Mouse (Mus musculus) kidney, adult 2 months (tissue): ENCODE data around the gene Ankk1. TPM values are rescaled to one million over a fixed set of nuclear protein-coding genes. Genes with fewer than 3 reads are reported as not detected.

Source experiments
- DNase-seq: peaks from one replicate; pipeline ENCODE4 v3.0.0; 2021
- H3K27ac ChIP-seq: fragments of 200-500 bp; 2 replicates; pipeline ENCODE4 v1.5.1; 2012; ENCODE audit warnings: low read depth, low read length, control low read depth, inconsistent platforms; ENCODE audit not compliant: insufficient read depth
- H3K27me3 ChIP-seq: fragments of 200-500 bp; replicated peaks from 2 replicates; pipeline ENCODE4 v1.6.1; 2012; ENCODE audit warnings: mild to moderate bottlenecking, moderate library complexity, low read length, inconsistent platforms; ENCODE audit not compliant: control insufficient read depth, insufficient read depth
- H3K36me3 ChIP-seq: fragments of 200-500 bp; 2 replicates; pipeline ENCODE4 v1.6.1; 2012; ENCODE audit warnings: mild to moderate bottlenecking, moderate library complexity, low read length, inconsistent platforms; ENCODE audit not compliant: control insufficient read depth, insufficient read depth
- H3K4me1 ChIP-seq: fragments of 200-500 bp; 2 replicates; pipeline ENCODE4 v1.6.1; 2011; ENCODE audit warnings: low read length; ENCODE audit not compliant: control insufficient read depth, insufficient read depth
- H3K4me3 ChIP-seq: fragments of 200-500 bp; 2 replicates; pipeline ENCODE4 v1.5.1; 2011; ENCODE audit warnings: mild to moderate bottlenecking, low read depth, low read length, control low read depth; ENCODE audit not compliant: insufficient read depth
- CTCF ChIP-seq: fragments of 200-500 bp; conservative IDR thresholded peaks from 2 replicates; pipeline ENCODE4 v1.5.1; 2011; ENCODE audit warnings: low read depth, mild to moderate bottlenecking, control low read depth, low read length, moderate library complexity, mixed read lengths; ENCODE audit not compliant: insufficient read depth, insufficient read length
- POLR2A ChIP-seq: fragments of 200-500 bp; IDR thresholded peaks from one replicate; pipeline ENCODE4 v1.6.1; 2011; ENCODE audit warnings: low read depth, low read length, control low read depth
- WGBS: fragments of 180-500 bp; shearing (Covaris S2); methylation state at CpG from one replicate; pipeline ENCODE4 v1.1.7; 2018; 5-methylcytosine and 5-hydroxymethylcytosine counted together
- polyA plus RNA-seq: library from polyadenylated mRNA; depleted of rRNA; stranded (reverse); fragments of >200 nt; gene quantifications from 2 replicates; pipeline ENCODE4 v1.2.3, GENCODE M21; 2012

Gene Ankk1
- polyA plus RNA-seq, 1 experiment: not detected

- H3K4me1 ChIP-seq: no peaks in the 10 kb centered on the region
- H3K27ac ChIP-seq: no peak overlapping the region
- WGBS: 67% methylated on average over 5 of the region's 5 CpGs
- H3K36me3 ChIP-seq: no peaks in the 10 kb centered on the region
- no peak for DNase-seq
- H3K4me3 ChIP-seq: no peak overlapping the region
- TF ChIP-seq CTCF (no peak), POLR2A (no peak)
- no peaks in the 10 kb centered on the region for H3K27me3 ChIP-seq
These were observed 657 bp upstream of the Ankk1 start for GRCm38 (mm10) chr9:49427478-49427877.

- H3K36me3 ChIP-seq: no peaks in the 10 kb centered on the region
- H3K27ac ChIP-seq: no peak overlapping the region
- H3K27me3 ChIP-seq: no peaks in the 10 kb centered on the region
- H3K4me3 ChIP-seq: no peak overlapping the region
- no peaks in the 10 kb centered on the region for H3K4me1 ChIP-seq
- 56% methylated on average over 1 of the region's 1 CpGs for WGBS
- DNase-seq: no peak
- TF ChIP-seq CTCF (no peak), POLR2A (no peak)
These were observed 1.2 kb downstream of the Ankk1 start for GRCm38 (mm10) chr9:49425585-49425984.

DNA sequence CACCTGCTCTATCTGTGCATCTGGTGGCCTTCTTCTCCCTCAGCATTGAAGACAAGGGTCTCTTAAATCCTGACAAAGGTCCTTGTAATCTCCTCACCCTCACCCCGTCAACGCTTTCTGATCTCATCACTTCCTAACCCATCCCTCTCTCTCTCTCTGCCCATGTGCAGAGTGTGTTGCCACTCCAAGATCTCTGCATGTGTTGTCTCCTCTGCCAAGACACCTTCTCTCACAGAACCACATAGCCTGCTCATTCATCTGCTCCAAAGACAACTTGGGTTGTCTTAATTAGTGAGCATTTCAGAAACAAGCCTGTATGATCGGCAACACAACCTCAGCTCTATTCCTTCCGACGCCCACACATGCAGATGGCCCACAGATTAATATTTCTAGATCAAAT is 3.0 kb downstream of the Ankk1 start:
- DNase-seq: no peak
- Histone ChIP-seq H3K27me3 (no peaks in the 10 kb centered on the region), H3K36me3 (no peaks in the 10 kb centered on the region), H3K4me3 (no peak overlapping the region), H3K4me1 (no peaks in the 10 kb centered on the region), H3K27ac (no peak overlapping the region)
- WGBS: 91% methylated on average over 5 of the region's 5 CpGs
- TF ChIP-seq CTCF (no peak), POLR2A (no peak)

GRCm38 (mm10) chr9:49410621-49411020 is 16.2 kb downstream of the Ankk1 start:
- H3K4me1 ChIP-seq: no peaks in the 10 kb centered on the region
- no peak overlapping the region for H3K4me3 ChIP-seq
- no peak for DNase-seq
- H3K27me3 ChIP-seq: no peaks in the 10 kb centered on the region
- no peaks in the 10 kb centered on the region for H3K36me3 ChIP-seq
- WGBS: 81% methylated on average over 5 of the region's 5 CpGs
- no peak overlapping the region for H3K27ac ChIP-seq
- no peak for TF ChIP-seq CTCF
- no peak for TF ChIP-seq POLR2A

GRCm38 (mm10) chr9:49407028-49407427 is 19.8 kb downstream of the Ankk1 start:
- H3K4me3 ChIP-seq: no peak overlapping the region
- no peak for TF ChIP-seq POLR2A
- no peak for TF ChIP-seq CTCF
- WGBS: 91% methylated on average over 5 of the region's 5 CpGs
- H3K4me1 ChIP-seq: no peaks in the 10 kb centered on the region
- DNase-seq: no peak
- H3K36me3 ChIP-seq: no peaks in the 10 kb centered on the region
- H3K27ac ChIP-seq: no peak overlapping the region
- H3K27me3 ChIP-seq: no peaks in the 10 kb centered on the region

- H3K4me3 ChIP-seq: no peak overlapping the region
- no peaks in the 10 kb centered on the region for H3K27me3 ChIP-seq
- no peak for DNase-seq
- H3K4me1 ChIP-seq: no peaks in the 10 kb centered on the region
- H3K27ac ChIP-seq: no peak overlapping the region
- WGBS: 57% methylated on average over 2 of the region's 2 CpGs
- TF ChIP-seq CTCF: no peak
- TF ChIP-seq POLR2A: no peak
- H3K36me3 ChIP-seq: no peaks in the 10 kb centered on the region
These were observed 23.1 kb downstream of the Ankk1 start for GRCm38 (mm10) chr9:49403711-49404110.

GRCm38 (mm10) chr9:49396006-49396405 is 30.8 kb downstream of the Ankk1 start:
- no peaks in the 10 kb centered on the region for H3K4me1 ChIP-seq
- TF ChIP-seq CTCF: no peak
- no peak for TF ChIP-seq POLR2A
- H3K27ac ChIP-seq: no peak overlapping the region
- no peak for DNase-seq
- H3K36me3 ChIP-seq: no peaks in the 10 kb centered on the region
- H3K27me3 ChIP-seq: no peaks in the 10 kb centered on the region
- H3K4me3 ChIP-seq: no peak overlapping the region

DNA sequence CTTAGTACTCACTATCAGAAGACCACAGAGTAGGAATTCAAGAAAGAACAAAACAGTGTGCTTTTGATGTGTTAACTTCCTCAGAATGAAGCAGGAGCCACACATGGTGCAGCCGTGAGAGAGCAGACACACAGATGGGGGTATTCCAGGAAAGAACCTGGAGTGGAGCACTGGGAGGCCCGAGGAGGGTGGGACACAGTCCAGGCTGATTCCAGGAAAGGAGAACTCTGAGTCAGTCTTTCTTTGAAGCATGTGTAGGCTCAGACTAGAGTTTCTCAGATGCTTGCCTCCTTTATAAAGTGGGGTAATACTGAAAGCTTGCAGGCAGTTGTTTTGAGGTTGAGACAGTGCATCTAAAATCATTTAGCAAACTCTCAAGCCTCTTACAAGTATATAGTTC is 34.6 kb downstream of the Ankk1 start:
- Histone ChIP-seq H3K27me3 (no peaks in the 10 kb centered on the region), H3K4me1 (no peaks in the 10 kb centered on the region), H3K27ac (no peak overlapping the region), H3K36me3 (no peaks in the 10 kb centered on the region), H3K4me3 (no peak overlapping the region)
- DNase-seq: no peak
- TF ChIP-seq CTCF: no peak
- WGBS: 41% methylated on average over 2 of the region's 2 CpGs
